Mouse (Mus musculus): ENCODE results near the gene Gse1. TPM values are rescaled to one million over a fixed set of nuclear protein-coding genes. Genes with fewer than 3 reads are reported as not detected.

The Gse1 gene
- polyA plus RNA-seq, 1 experiment from 2014 or later: 6.4 TPM

DNA sequence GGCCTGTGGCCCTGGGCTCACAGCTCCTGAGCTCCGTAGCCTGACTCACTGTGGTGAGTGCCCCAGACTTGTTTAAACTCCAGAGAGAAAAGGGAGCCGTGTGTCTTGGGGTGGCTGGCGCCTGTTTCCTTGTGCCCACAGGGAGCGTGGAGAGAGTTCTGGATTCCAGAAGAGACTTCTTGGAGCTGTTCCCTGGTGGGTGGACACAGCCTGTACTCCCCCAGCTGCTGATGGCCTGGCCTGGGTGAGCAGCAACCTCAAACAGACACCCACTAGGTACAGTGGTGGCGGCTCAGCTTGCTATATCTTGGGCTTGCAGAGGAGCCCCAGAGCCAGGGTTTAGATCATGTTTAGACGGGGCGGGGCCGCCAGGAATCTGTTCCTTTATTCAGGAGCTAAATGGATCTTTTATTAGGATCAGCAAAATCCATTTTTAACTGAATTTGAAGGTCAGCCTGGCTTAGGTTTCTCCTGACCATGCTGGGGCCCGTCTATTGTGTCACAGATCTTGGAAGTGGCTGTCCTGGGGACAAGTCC is 21.6 kb downstream of the Gse1 start:
- no peak overlapping the region for H3K9ac ChIP-seq (ENCODE audit: low read depth, low read length)
- TF ChIP-seq CTCF (IDR thresholded peaks at IDR 0.05; ENCODE audit: low read depth): no peak
- no peak overlapping the region for H3K4me3 ChIP-seq (ENCODE audit: low read depth, low read length)
- peak overlapping the region; percentile 21; the same call in 1 of the 2 replicates for H3K27ac ChIP-seq (ENCODE audit: low read depth, low read length)
- no peaks in the 10 kb centered on the region for H3K36me3 ChIP-seq (ENCODE audit: control insufficient read depth, insufficient read depth)
- no peak for ATAC-seq
- H3K9me3 ChIP-seq (ENCODE audit: control insufficient read depth): no peaks in the 10 kb centered on the region
- 70% methylated on average over 9 of the region's 9 CpGs for WGBS
- H3K4me2 ChIP-seq (replicated peaks; ENCODE audit: low read depth): no peak overlapping the region
- 0 out of 2 replicates have a peak, but pooled peaks cover 2% of the 10 kb centered on the region for H3K4me1 ChIP-seq (replicated peaks; ENCODE audit: control insufficient read depth, insufficient read depth, low read length)
- H3K27me3 ChIP-seq (replicated peaks; ENCODE audit: control insufficient read depth, insufficient read depth, low read length): no peaks in the 10 kb centered on the region

DNA sequence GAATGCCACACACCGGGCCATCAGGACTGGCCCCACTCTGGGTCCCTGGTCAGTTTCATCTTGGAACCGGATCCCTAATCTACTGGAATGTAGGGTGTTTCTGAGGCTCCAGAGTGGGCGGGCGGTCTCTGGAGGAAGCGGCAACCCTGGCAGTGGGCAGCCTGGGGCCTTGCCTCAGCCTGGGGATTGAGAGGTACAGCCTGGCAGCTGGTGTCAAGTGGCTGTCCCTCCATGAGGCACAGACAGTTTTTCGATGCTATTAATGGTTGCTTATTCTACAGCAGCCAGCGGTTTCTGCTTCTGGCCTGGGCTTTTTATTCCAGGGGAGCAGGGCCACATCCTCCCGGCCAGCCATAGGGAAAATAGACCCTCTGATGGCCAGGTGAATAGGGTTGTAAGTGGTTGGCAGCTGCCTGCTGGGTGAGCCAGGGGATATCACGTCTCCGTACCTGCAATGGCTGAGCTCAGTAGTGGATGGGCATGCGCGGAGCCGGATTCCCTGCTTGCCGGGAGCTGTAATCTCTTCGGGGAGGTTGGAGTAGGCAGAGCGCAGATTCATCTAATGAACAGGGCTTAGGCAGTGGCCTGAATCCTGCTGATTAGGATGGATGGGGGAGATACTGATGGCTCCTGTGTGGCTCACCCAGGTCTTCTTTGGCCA is 22.6 kb downstream of the Gse1 start:
- Histone ChIP-seq H3K27me3 (replicated peaks; ENCODE audit: control insufficient read depth, insufficient read depth, low read length) (no peaks in the 10 kb centered on the region), H3K4me3 (ENCODE audit: low read depth, low read length) (no peak overlapping the region), H3K4me2 (replicated peaks; ENCODE audit: low read depth) (no peak overlapping the region), H3K36me3 (ENCODE audit: control insufficient read depth, insufficient read depth) (no peaks in the 10 kb centered on the region), H3K4me1 (replicated peaks; ENCODE audit: control insufficient read depth, insufficient read depth, low read length) (0 out of 2 replicates have a peak, but pooled peaks cover 2% of the 10 kb centered on the region), H3K27ac (ENCODE audit: low read depth, low read length) (no peak overlapping the region), H3K9ac (ENCODE audit: low read depth, low read length) (no peak overlapping the region), H3K9me3 (ENCODE audit: control insufficient read depth) (no peaks in the 10 kb centered on the region)
- 74% methylated on average over 16 of the region's 16 CpGs for WGBS
- ATAC-seq: no peak
- no peak for TF ChIP-seq CTCF (IDR thresholded peaks at IDR 0.05; ENCODE audit: low read depth)

DNA sequence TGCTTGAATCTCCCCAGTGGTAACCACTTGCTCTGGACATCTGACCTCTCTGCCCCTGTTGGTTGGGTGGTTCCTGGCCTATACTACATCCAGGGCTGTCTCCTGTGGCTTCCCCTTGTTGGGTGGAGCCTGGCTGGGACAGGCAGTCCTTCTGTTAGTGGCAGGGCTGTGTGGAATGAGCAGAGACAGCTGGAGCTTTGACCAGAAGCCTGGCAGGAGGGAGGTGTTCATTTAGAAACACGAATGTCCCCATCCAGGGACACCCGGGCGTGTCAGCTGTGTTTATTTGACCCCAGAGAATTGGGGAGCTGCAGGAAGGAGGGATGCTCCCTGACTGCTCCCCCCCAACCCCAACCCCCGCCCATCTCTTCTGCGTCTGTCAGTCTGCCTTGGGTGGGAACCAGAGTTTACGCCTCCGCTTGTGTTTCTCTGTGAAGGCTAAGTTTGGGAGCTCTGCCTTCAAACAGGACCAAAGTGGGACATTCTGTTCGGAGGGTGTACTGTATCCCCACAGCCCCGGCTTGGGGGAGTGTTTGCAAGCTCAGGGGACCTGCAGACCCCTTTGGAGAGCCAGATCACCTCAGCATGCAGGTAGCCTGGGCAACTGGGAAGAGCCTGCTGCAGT is 23.3 kb downstream of the Gse1 start:
- no peak overlapping the region for H3K4me3 ChIP-seq (ENCODE audit: low read depth, low read length)
- no peak overlapping the region for H3K4me2 ChIP-seq (replicated peaks; ENCODE audit: low read depth)
- H3K27me3 ChIP-seq (replicated peaks; ENCODE audit: control insufficient read depth, insufficient read depth, low read length): no peaks in the 10 kb centered on the region
- H3K9me3 ChIP-seq (ENCODE audit: control insufficient read depth): no peaks in the 10 kb centered on the region
- 55% methylated on average over 9 of the region's 9 CpGs for WGBS
- H3K4me1 ChIP-seq (replicated peaks; ENCODE audit: control insufficient read depth, insufficient read depth, low read length): 0 out of 2 replicates have a peak, but pooled peaks cover 2% of the 10 kb centered on the region
- no peaks in the 10 kb centered on the region for H3K36me3 ChIP-seq (ENCODE audit: control insufficient read depth, insufficient read depth)
- no peak overlapping the region for H3K27ac ChIP-seq (ENCODE audit: low read depth, low read length)
- TF ChIP-seq CTCF (IDR thresholded peaks at IDR 0.05; ENCODE audit: low read depth): no peak
- no peak for ATAC-seq
- no peak overlapping the region for H3K9ac ChIP-seq (ENCODE audit: low read depth, low read length)

DNA sequence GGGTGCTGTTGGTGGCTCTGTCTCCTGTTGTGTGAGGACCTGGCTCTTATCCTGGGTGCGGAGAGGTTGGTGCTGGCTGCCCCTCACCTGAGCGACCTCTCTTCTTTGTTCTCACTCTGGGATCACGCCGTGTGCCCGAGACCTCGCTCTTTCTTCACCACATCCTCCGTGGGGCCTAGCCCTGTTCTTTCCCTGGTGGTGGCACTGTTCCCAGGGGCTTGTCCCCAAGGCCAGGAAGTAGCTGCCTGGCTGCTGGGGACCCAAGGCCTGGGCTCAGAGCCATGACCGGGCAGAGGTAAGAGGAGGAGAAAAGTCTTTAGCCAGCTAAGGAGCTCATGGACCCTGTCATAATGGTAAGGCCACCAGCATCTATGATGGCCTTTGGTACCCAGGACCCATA is 25.4 kb downstream of the Gse1 start:
- TF ChIP-seq CTCF (IDR thresholded peaks at IDR 0.05; ENCODE audit: low read depth): no peak
- Histone ChIP-seq H3K4me2 (replicated peaks; ENCODE audit: low read depth) (no peak overlapping the region), H3K27me3 (replicated peaks; ENCODE audit: control insufficient read depth, insufficient read depth, low read length) (no peaks in the 10 kb centered on the region), H3K4me3 (ENCODE audit: low read depth, low read length) (no peak overlapping the region), H3K36me3 (ENCODE audit: control insufficient read depth, insufficient read depth) (no peaks in the 10 kb centered on the region), H3K9me3 (ENCODE audit: control insufficient read depth) (no peaks in the 10 kb centered on the region), H3K27ac (ENCODE audit: low read depth, low read length) (no peak overlapping the region), H3K4me1 (replicated peaks; ENCODE audit: control insufficient read depth, insufficient read depth, low read length) (peaks cover 6% of the 10 kb centered on the region; the same call in 1 of the 2 replicates), H3K9ac (ENCODE audit: low read depth, low read length) (no peak overlapping the region)
- WGBS: 81% methylated on average over 8 of the region's 8 CpGs
- no peak for ATAC-seq

DNA sequence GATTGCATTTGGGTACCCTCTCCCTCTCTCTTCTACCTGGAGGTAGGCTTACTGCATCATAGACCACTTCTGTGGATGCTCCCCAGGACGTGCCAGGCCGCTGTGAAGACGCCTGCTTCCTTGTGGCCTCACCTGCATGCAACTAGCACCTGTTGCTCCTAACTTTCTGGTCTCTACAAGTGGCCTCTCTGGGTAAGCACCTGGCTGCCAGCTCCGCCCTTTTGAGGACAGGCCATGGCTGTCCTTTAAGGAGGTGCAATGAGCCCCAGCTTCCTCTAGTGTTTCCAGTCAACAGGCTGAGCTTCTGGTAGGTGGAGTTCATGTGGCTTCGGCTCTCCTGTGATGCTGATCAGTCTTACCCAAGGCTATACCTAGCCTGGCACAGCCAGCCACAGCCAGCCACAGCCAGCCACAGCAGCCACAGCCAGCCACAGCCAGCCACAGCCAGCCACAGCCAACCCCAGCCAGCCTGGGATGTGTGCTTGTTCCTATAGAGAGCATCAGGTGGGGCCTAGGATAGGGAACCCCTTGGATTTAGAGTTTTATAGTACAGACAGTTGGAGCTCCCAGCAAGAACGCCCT is 27.2 kb downstream of the Gse1 start:
- Histone ChIP-seq H3K4me2 (replicated peaks; ENCODE audit: low read depth) (no peak overlapping the region), H3K9ac (ENCODE audit: low read depth, low read length) (no peak overlapping the region), H3K4me3 (ENCODE audit: low read depth, low read length) (no peak overlapping the region), H3K27me3 (replicated peaks; ENCODE audit: control insufficient read depth, insufficient read depth, low read length) (no peaks in the 10 kb centered on the region), H3K27ac (ENCODE audit: low read depth, low read length) (no peak overlapping the region), H3K9me3 (ENCODE audit: control insufficient read depth) (no peaks in the 10 kb centered on the region), H3K36me3 (ENCODE audit: control insufficient read depth, insufficient read depth) (no peaks in the 10 kb centered on the region), H3K4me1 (replicated peaks; ENCODE audit: control insufficient read depth, insufficient read depth, low read length) (peaks cover 6% of the 10 kb centered on the region; the same call in 1 of the 2 replicates)
- no peak for TF ChIP-seq CTCF (IDR thresholded peaks at IDR 0.05; ENCODE audit: low read depth)
- 71% methylated on average over 6 of the region's 6 CpGs for WGBS
- peak; percentile 68 for ATAC-seq

DNA sequence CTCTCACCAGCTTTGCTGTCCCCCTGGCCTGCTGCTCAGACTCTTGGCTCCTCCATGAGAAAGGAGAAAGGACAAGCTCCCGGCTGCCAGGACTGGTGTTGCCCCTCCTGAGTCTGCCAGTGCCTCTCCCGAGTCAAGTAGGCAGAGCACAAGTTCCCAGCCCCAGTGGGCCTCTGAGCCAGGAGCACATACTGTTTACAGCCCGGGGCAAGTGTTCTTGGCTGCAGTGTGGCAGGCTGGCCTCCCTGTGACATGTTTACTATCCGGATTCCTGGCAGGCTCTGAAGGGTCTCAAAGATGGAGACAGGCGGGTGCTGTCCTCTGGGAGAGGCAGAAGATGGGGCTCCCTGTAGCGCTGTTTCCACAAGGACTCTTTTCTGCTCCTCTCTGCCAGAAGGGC is 28.7 kb downstream of the Gse1 start:
- Histone ChIP-seq H3K9ac (ENCODE audit: low read depth, low read length) (no peak overlapping the region), H3K9me3 (ENCODE audit: control insufficient read depth) (no peaks in the 10 kb centered on the region), H3K27me3 (replicated peaks; ENCODE audit: control insufficient read depth, insufficient read depth, low read length) (no peaks in the 10 kb centered on the region), H3K4me1 (replicated peaks; ENCODE audit: control insufficient read depth, insufficient read depth, low read length) (peaks cover 4% of the 10 kb centered on the region; the same call in 1 of the 2 replicates), H3K27ac (ENCODE audit: low read depth, low read length) (no peak overlapping the region), H3K36me3 (ENCODE audit: control insufficient read depth, insufficient read depth) (no peaks in the 10 kb centered on the region), H3K4me2 (replicated peaks; ENCODE audit: low read depth) (no peak overlapping the region), H3K4me3 (ENCODE audit: low read depth, low read length) (no peak overlapping the region)
- no peak for TF ChIP-seq CTCF (IDR thresholded peaks at IDR 0.05; ENCODE audit: low read depth)
- 35% methylated on average over 6 of the region's 6 CpGs for WGBS
- no peak for ATAC-seq
